Mouse (Mus musculus): ENCODE measurements at regions not wholly inside any gene's neighbourhood (a gene's known extent, or its start where the extent isn't known, plus 50 kb on each side); places are given as distances from the start of the nearest gene placed in this dataset.

- no peak overlapping the region for H3K4me3 ChIP-seq (ENCODE audit: extremely low read depth, insufficient read depth, insufficient read length)
- WGBS = 77% methylated on average over 5 of the region's 5 CpGs
Observed at GRCm38 (mm10) chr11:112449632-112450031, 332.4 kb upstream of the Sox9 start.

GRCm38 (mm10) chr11:112450227-112450626 lies 331.8 kb upstream of the Sox9 start:
- Histone ChIP-seq H3K4me1 (ENCODE audit: control insufficient read depth, insufficient read depth, insufficient read length) (no peaks in the 10 kb centered on the region), H3K4me3 (ENCODE audit: extremely low read depth, insufficient read depth, insufficient read length) (no peak overlapping the region), H3K27me3 (ENCODE audit: control insufficient read depth, insufficient read depth, low read length) (no peaks in the 10 kb centered on the region), H3K27ac (ENCODE audit: insufficient read depth, low read length) (no peak overlapping the region), H3K36me3 (ENCODE audit: control insufficient read depth, insufficient read depth, low read length) (no peaks in the 10 kb centered on the region)
- TF ChIP-seq CTCF (IDR thresholded peaks at IDR 0.05; ENCODE audit: extremely low read depth, insufficient read depth, insufficient read length, insufficient replicate concordance) (no peak), POLR2A (IDR thresholded peaks at IDR 0.05; ENCODE audit: low read depth, low read length) (no peak)
- WGBS = 79% methylated on average over 6 of the region's 6 CpGs
- DNase-seq (ENCODE audit: low read depth in 1 of 2, low spot score in 2 of 2) = no peak

More at GRCm38 (mm10) chr11:112449632-112450031, 332.4 kb upstream of the Sox9 start:
- TF ChIP-seq CTCF (IDR thresholded peaks at IDR 0.05; ENCODE audit: extremely low read depth, insufficient read depth, insufficient read length, insufficient replicate concordance) = no peak
- TF ChIP-seq POLR2A (IDR thresholded peaks at IDR 0.05; ENCODE audit: low read depth, low read length) = no peak
- no peaks in the 10 kb centered on the region for H3K27me3 ChIP-seq (ENCODE audit: control insufficient read depth, insufficient read depth, low read length)
- no peaks in the 10 kb centered on the region for H3K4me1 ChIP-seq (ENCODE audit: control insufficient read depth, insufficient read depth, insufficient read length)
- no peak overlapping the region for H3K27ac ChIP-seq (ENCODE audit: insufficient read depth, low read length)
- no peaks in the 10 kb centered on the region for H3K36me3 ChIP-seq (ENCODE audit: control insufficient read depth, insufficient read depth, low read length)
- no peak for DNase-seq (ENCODE audit: low read depth in 1 of 2, low spot score in 2 of 2)

- H3K27ac ChIP-seq (ENCODE audit: insufficient read depth, low read length) = no peak overlapping the region
- no peak for TF ChIP-seq POLR2A (IDR thresholded peaks at IDR 0.05; ENCODE audit: low read depth, low read length)
- TF ChIP-seq CTCF (IDR thresholded peaks at IDR 0.05; ENCODE audit: extremely low read depth, insufficient read depth, insufficient read length, insufficient replicate concordance) = no peak
- no peak overlapping the region for H3K4me3 ChIP-seq (ENCODE audit: extremely low read depth, insufficient read depth, insufficient read length)
- H3K27me3 ChIP-seq (ENCODE audit: control insufficient read depth, insufficient read depth, low read length) = no peaks in the 10 kb centered on the region
- 89% methylated on average over 2 of the region's 2 CpGs for WGBS
- DNase-seq (ENCODE audit: low read depth in 1 of 2, low spot score in 2 of 2) = no peak
- H3K36me3 ChIP-seq (ENCODE audit: control insufficient read depth, insufficient read depth, low read length) = no peaks in the 10 kb centered on the region
- H3K4me1 ChIP-seq (ENCODE audit: control insufficient read depth, insufficient read depth, insufficient read length) = no peaks in the 10 kb centered on the region
Observed at GRCm38 (mm10) chr11:112458075-112458474, 323.9 kb upstream of the Sox9 start.

- H3K4me1 ChIP-seq (ENCODE audit: control insufficient read depth, insufficient read depth, insufficient read length) = no peaks in the 10 kb centered on the region
- H3K36me3 ChIP-seq (ENCODE audit: control insufficient read depth, insufficient read depth, low read length) = no peaks in the 10 kb centered on the region
- no peak for TF ChIP-seq CTCF (IDR thresholded peaks at IDR 0.05; ENCODE audit: extremely low read depth, insufficient read depth, insufficient read length, insufficient replicate concordance)
- no peak for TF ChIP-seq POLR2A (IDR thresholded peaks at IDR 0.05; ENCODE audit: low read depth, low read length)
- H3K27ac ChIP-seq (ENCODE audit: insufficient read depth, low read length) = no peak overlapping the region
- no peak for DNase-seq (ENCODE audit: low read depth in 1 of 2, low spot score in 2 of 2)
- 87% methylated on average over 1 of the region's 1 CpGs for WGBS
- no peaks in the 10 kb centered on the region for H3K27me3 ChIP-seq (ENCODE audit: control insufficient read depth, insufficient read depth, low read length)
- no peak overlapping the region for H3K4me3 ChIP-seq (ENCODE audit: extremely low read depth, insufficient read depth, insufficient read length)
Observed at GRCm38 (mm10) chr11:112463121-112463520, 318.9 kb upstream of the Sox9 start.

GRCm38 (mm10) chr11:112464386-112464785 lies 317.6 kb upstream of the Sox9 start:
- no peak for DNase-seq (ENCODE audit: low read depth in 1 of 2, low spot score in 2 of 2)
- WGBS = 86% methylated on average over 4 of the region's 4 CpGs
- TF ChIP-seq CTCF (IDR thresholded peaks at IDR 0.05; ENCODE audit: extremely low read depth, insufficient read depth, insufficient read length, insufficient replicate concordance) (no peak), POLR2A (IDR thresholded peaks at IDR 0.05; ENCODE audit: low read depth, low read length) (no peak)
- Histone ChIP-seq H3K27me3 (ENCODE audit: control insufficient read depth, insufficient read depth, low read length) (no peaks in the 10 kb centered on the region), H3K27ac (ENCODE audit: insufficient read depth, low read length) (no peak overlapping the region), H3K4me1 (ENCODE audit: control insufficient read depth, insufficient read depth, insufficient read length) (no peaks in the 10 kb centered on the region), H3K4me3 (ENCODE audit: extremely low read depth, insufficient read depth, insufficient read length) (no peak overlapping the region), H3K36me3 (ENCODE audit: control insufficient read depth, insufficient read depth, low read length) (no peaks in the 10 kb centered on the region)

GRCm38 (mm10) chr11:112470336-112470735 lies 311.7 kb upstream of the Sox9 start:
- 76% methylated on average over 3 of the region's 3 CpGs for WGBS
- TF ChIP-seq CTCF (IDR thresholded peaks at IDR 0.05; ENCODE audit: extremely low read depth, insufficient read depth, insufficient read length, insufficient replicate concordance) (no peak), POLR2A (IDR thresholded peaks at IDR 0.05; ENCODE audit: low read depth, low read length) (no peak)
- Histone ChIP-seq H3K27ac (ENCODE audit: insufficient read depth, low read length) (no peak overlapping the region), H3K4me3 (ENCODE audit: extremely low read depth, insufficient read depth, insufficient read length) (no peak overlapping the region), H3K36me3 (ENCODE audit: control insufficient read depth, insufficient read depth, low read length) (no peaks in the 10 kb centered on the region), H3K27me3 (ENCODE audit: control insufficient read depth, insufficient read depth, low read length) (no peaks in the 10 kb centered on the region), H3K4me1 (ENCODE audit: control insufficient read depth, insufficient read depth, insufficient read length) (no peaks in the 10 kb centered on the region)
- DNase-seq (ENCODE audit: low read depth in 1 of 2, low spot score in 2 of 2) = no peak

- H3K27ac ChIP-seq (ENCODE audit: insufficient read depth, low read length) = no peak overlapping the region
- TF ChIP-seq CTCF (IDR thresholded peaks at IDR 0.05; ENCODE audit: extremely low read depth, insufficient read depth, insufficient read length, insufficient replicate concordance) (no peak), POLR2A (IDR thresholded peaks at IDR 0.05; ENCODE audit: low read depth, low read length) (no peak)
- 87% methylated on average over 7 of the region's 7 CpGs for WGBS
- H3K4me3 ChIP-seq (ENCODE audit: extremely low read depth, insufficient read depth, insufficient read length) = no peak overlapping the region
- H3K27me3 ChIP-seq (ENCODE audit: control insufficient read depth, insufficient read depth, low read length) = no peaks in the 10 kb centered on the region
- no peaks in the 10 kb centered on the region for H3K36me3 ChIP-seq (ENCODE audit: control insufficient read depth, insufficient read depth, low read length)
- DNase-seq (ENCODE audit: low read depth in 1 of 2, low spot score in 2 of 2) = no peak
- H3K4me1 ChIP-seq (ENCODE audit: control insufficient read depth, insufficient read depth, insufficient read length) = no peaks in the 10 kb centered on the region
Observed at GRCm38 (mm10) chr11:112473237-112473636, 308.8 kb upstream of the Sox9 start.

Measured in spleen, adult 2 months (tissue).